Mouse (Mus musculus) ovary, postnatal 36 days (tissue): ENCODE data around the gene Zfp27.
"Not testable (repeated sequence)": the region's sequence is repeated elsewhere in the genome, so short reads cannot be mapped to it uniquely, and the experiment has no call there.

Experiments
- DNase-seq: peaks from one replicate; pipeline ENCODE4 v3.0.0; 2022; ENCODE audit warnings: low spot score, mixed read lengths

Zfp27 gene

GRCm38 (mm10) chr7:29890501-29890900, 15.9 kb downstream of the Zfp27 start:
- no peak for DNase-seq

GRCm38 (mm10) chr7:29880916-29881315, 25.5 kb downstream of the Zfp27 start:
- DNase-seq = no peak

- DNase-seq = no peak
Measured at GRCm38 (mm10) chr7:29880056-29880455, 26.3 kb downstream of the Zfp27 start.

DNA sequence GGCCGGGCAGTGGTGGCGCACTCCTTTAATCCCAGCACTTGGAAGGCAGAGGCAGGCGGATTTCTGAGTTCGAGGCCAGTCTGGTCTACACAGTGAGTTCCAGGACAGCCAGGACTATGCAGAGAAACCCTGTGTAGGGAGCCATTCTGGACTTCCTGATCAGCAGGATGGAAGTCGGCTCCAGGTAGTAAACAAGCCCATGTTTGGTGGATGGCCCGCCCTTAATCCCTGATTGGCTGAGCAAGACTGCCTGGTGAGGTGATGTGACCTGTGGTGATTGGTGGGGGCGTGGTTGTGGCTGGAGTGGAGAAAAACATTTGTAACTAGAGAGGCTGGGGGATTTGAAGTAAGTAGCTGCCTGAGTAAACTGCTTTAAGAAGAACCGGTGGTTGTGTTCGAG, 28.8 kb downstream of the Zfp27 start:
- DNase-seq = not testable (repeated sequence)

- DNase-seq = no peak
Measured at GRCm38 (mm10) chr7:29874256-29874655, 32.1 kb downstream of the Zfp27 start.

GRCm38 (mm10) chr7:29861660-29862059, 44.7 kb downstream of the Zfp27 start:
- no peak for DNase-seq

DNA sequence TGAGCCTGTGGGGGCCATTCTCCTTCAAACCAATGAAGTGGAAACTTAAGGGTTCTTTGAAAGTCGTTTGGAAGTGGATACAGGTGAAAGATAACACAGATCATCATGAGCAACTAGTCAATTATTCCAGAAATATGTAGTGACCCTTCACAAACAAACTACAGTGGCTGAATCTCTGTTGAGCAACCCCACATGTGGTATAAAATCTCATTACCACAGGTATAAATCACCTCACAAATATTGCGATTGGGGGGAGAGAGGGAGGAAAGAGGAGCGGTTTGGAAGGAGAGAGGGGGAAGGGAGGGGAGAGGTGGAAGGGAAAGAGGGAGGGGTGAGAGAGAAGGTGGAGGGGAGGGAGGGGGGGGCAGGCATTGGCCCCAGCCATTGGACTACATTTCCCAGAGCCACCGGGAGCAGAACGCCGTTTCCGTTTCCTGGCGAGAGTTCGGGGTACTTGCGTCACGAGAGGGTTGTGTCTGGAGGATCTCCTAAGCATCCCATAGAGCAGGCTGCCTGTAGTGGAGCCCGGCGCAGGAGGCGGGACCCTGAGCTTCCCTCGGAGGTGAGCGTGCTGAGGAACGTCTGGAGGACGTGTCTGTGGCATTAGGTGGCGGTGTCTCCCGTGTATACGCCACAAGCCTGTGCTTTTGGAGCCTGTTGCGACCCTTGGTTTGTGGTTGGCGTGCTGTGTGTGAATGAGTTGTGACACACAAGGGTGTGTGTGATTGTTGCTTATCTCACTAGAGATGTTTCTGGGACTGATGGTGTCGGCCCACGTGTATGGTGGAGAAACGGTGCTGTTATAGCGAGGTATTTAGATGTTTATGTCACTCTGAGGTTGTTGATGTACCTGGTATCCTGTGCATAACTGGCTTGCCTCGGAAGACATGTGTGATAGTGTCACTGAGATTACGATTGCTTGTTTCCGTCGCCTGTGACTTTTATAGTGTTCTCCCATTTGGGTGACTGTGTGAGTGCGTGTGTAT, 46.5 kb downstream of the Zfp27 start, which contains the start of gene Zfp420:
Zfp420 (plus strand) TSS at position 448 of the 986 bp plus-strand sequence.
- DNase-seq = peak; percentile 83

- peak; percentile 71 for DNase-seq
Measured at GRCm38 (mm10) chr7:29853219-29853842, 53.0 kb downstream of the Zfp27 start, which contains the start of gene Zfp940. TSS of gene Zfp940 (minus strand) at chr7:29853669.

DNA sequence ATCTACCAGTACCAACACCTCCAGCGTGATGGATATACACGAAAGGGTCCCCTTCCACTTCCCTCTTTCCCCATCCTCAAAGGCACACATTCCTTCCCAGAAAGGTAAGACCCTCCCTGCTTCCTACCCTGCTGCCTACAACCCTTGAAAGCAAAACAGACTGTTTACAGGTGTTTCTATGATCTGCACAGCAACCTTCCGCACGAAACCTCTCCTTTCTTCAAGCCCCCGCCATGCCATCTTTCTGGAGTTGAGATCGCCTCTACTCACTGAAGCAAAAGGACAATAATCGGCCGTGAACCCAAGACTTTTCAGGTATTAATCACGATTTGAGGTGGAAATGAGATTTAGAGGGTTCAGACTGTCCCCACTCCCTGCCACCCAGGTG, 53.5 kb downstream of the Zfp27 start:
- no peak for DNase-seq

DNA sequence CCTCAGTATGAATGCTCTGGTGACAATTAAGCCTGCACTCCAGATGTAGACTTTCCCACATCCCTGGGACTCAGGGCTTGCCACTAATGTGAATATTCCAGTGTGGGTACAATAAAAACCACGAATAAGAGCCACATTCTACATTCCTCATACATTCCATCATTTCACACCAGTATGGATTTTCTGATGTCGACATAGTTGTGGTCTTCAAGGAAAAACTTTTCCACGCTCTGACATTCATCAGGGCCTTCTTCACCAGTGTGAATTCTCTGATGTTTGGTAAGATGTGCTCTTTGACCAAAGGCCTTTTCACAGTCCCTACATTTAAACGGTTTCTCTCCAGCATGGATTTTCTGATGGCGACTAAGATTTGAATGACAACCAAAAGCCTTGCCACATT, 61.8 kb downstream of the Zfp27 start:
- no peak for DNase-seq
